Mouse (Mus musculus) CD4-positive, CD25-positive, alpha-beta regulatory T cell, adult 4 months (primary cell): Measurements from ENCODE around the gene Cstb. TPM values are rescaled to one million over a fixed set of nuclear protein-coding genes. Genes with fewer than 3 reads are reported as not detected.

Experiments used
- ATAC-seq: one replicate; pipeline ENCODE4 v1.8.0; 2017
- polyA plus RNA-seq, 2 experiments: library from polyadenylated mRNA; unstranded; fragments of 100-300 nt; shearing (Covaris generic); gene quantifications; one replicate each; pipeline ENCODE4 v1.2.1; 2017

Gene Cstb
- polyA plus RNA-seq, 2 experiments from 2014 or later = 146 to 147 TPM

GRCm38 (mm10) chr10:78462945-78463768, 37.7 kb downstream of the Cstb start:
- ATAC-seq = no peak

- ATAC-seq = no peak
These were observed 38.3 kb downstream of the Cstb start for GRCm38 (mm10) chr10:78463769-78464167.

- ATAC-seq = peak; percentile 21
These were observed 38.8 kb downstream of the Cstb start for GRCm38 (mm10) chr10:78464201-78464791.

- ATAC-seq = peak; percentile 90
These were observed 39.3 kb downstream of the Cstb start, which contains the start of gene Pdxk for GRCm38 (mm10) chr10:78464792-78465207. Pdxk (minus strand) TSS chr10:78464975.

- no peak for ATAC-seq
These were observed 40.0 kb downstream of the Cstb start for GRCm38 (mm10) chr10:78465472-78465871.

- ATAC-seq = no peak
These were observed 41.2 kb downstream of the Cstb start for GRCm38 (mm10) chr10:78466647-78467046.

- ATAC-seq = no peak
These were observed 42.4 kb downstream of the Cstb start for GRCm38 (mm10) chr10:78467761-78468310.

GRCm38 (mm10) chr10:78470582-78471313, 45.3 kb downstream of the Cstb start:
- ATAC-seq = no peak

GRCm38 (mm10) chr10:78472046-78472445, 46.6 kb downstream of the Cstb start:
- no peak for ATAC-seq

GRCm38 (mm10) chr10:78473434-78473833, 48.0 kb downstream of the Cstb start:
- no peak for ATAC-seq

GRCm38 (mm10) chr10:78474759-78475158, 49.3 kb downstream of the Cstb start:
- no peak for ATAC-seq

GRCm38 (mm10) chr10:78476821-78477220, 51.4 kb downstream of the Cstb start:
- no peak for ATAC-seq

Other genes with a start within 250 kb of the Cstb start
- 10 to 100 TPM; 13.4 to 29.5 TPM for gene Pwp2, start 240.5 kb upstream of the Cstb start, polyA plus RNA-seq
- gene Trappc10, start 181.0 kb upstream of the Cstb start, polyA plus RNA-seq = 1 to 10 TPM; 4.9 to 9.0 TPM
- gene Agpat3, start 73.2 kb upstream of the Cstb start, polyA plus RNA-seq = 100 to 1,000 TPM in 1 of 2 experiments, 10 to 100 TPM in 1; 94.4 to 115 TPM
- gene Rrp1, start 12.6 kb upstream of the Cstb start, polyA plus RNA-seq = 100 to 1,000 TPM; 107 to 148 TPM
- 10 to 100 TPM in 1 of 2 experiments, 1 to 10 TPM in 1; 8.9 to 16.5 TPM for gene Pdxk, start 39.3 kb downstream of the Cstb start, polyA plus RNA-seq
- gene Olfr1358, start 91.8 kb downstream of the Cstb start, polyA plus RNA-seq = not detected
- 100 to 1,000 TPM in 1 of 2 experiments, 10 to 100 TPM in 1; 64.8 to 130 TPM for gene Ilvbl, start 148.7 kb downstream of the Cstb start, polyA plus RNA-seq
- gene Syde1, start 166.3 kb downstream of the Cstb start, polyA plus RNA-seq = 1 to 10 TPM; 1.9 to 2.7 TPM
- not detected for gene Olfr1357, start 192.4 kb downstream of the Cstb start, polyA plus RNA-seq